Mouse (Mus musculus) kidney, embryonic 14.5 days (tissue): ENCODE results near the gene Carhsp1. TPM values are rescaled to one million over a fixed set of nuclear protein-coding genes. Genes with fewer than 3 reads are reported as not detected.
A peak's percentile ranks its signal among the peaks of the same experiment; 100 is the strongest.

ENCODE experiments used
- ATAC-seq: fragments of 200-750 bp; cut with Nextera tagmentation; 2 replicates; pipeline ENCODE4 v1.8.0; 2017; ENCODE audit warnings: moderate number of reproducible peaks, mild to moderate bottlenecking, moderate TSS enrichment, moderate library complexity; ENCODE audit not compliant: low FRiP score, low TSS enrichment
- H3K27ac ChIP-seq: fragments of 300-500 bp; sonication (generic); 2 replicates; pipeline ENCODE4 v1.5.1; 2014; ENCODE audit warnings: low read depth, mild to moderate bottlenecking, low read length, moderate library complexity, mixed read lengths
- H3K27me3 ChIP-seq: fragments of 300-500 bp; sonication (generic); 2 replicates; pipeline ENCODE4 v1.6.1; 2014; ENCODE audit warnings: mild to moderate bottlenecking, low read length; ENCODE audit not compliant: control insufficient read depth, insufficient read depth
- H3K36me3 ChIP-seq: fragments of 300-500 bp; sonication (generic); 2 replicates; pipeline ENCODE4 v1.6.1; 2014; ENCODE audit warnings: low read length, mixed read lengths; ENCODE audit not compliant: control insufficient read depth, insufficient read depth
- H3K4me1 ChIP-seq: fragments of 300-500 bp; sonication (generic); 2 replicates; pipeline ENCODE4 v1.6.1; 2014; ENCODE audit warnings: low read length, mixed read lengths; ENCODE audit not compliant: control insufficient read depth, insufficient read depth
- H3K4me2 ChIP-seq: fragments of 300-500 bp; sonication (generic); replicated peaks from 2 replicates; pipeline ENCODE4 v1.6.1; 2014; ENCODE audit warnings: low read depth, mild to moderate bottlenecking, low read length
- H3K4me3 ChIP-seq: fragments of 300-500 bp; sonication (generic); 2 replicates; pipeline ENCODE4 v1.5.1; 2014; ENCODE audit warnings: mild to moderate bottlenecking, low read length
- H3K9ac ChIP-seq: fragments of 300-500 bp; sonication (generic); 2 replicates; pipeline ENCODE4 v1.6.1; 2014; ENCODE audit warnings: low read depth, mild to moderate bottlenecking, low read length, moderate library complexity
- H3K9me3 ChIP-seq: fragments of 300-500 bp; sonication (generic); 2 replicates; pipeline ENCODE4 v1.6.1; 2016; ENCODE audit warnings: low read length; ENCODE audit not compliant: control insufficient read depth
- WGBS: fragments of 180-500 bp; shearing (Covaris S2); extraction: QIAGEN DNeasy Blood & Tissue Kit; methylation state at CpG from one replicate; pipeline ENCODE4 v1.1.7; 2014; 5-methylcytosine and 5-hydroxymethylcytosine counted together
- polyA plus RNA-seq: library from polyadenylated mRNA; unstranded; fragments of >200 nt; fragmentation: Nextera tagmentation; extraction: Ambion mirVana; gene quantifications from 2 replicates; pipeline ENCODE4 v1.2.1, GENCODE M21; 2014

Carhsp1 gene
- polyA plus RNA-seq, 1 experiment from 2014 or later: 23.1 TPM

DNA sequence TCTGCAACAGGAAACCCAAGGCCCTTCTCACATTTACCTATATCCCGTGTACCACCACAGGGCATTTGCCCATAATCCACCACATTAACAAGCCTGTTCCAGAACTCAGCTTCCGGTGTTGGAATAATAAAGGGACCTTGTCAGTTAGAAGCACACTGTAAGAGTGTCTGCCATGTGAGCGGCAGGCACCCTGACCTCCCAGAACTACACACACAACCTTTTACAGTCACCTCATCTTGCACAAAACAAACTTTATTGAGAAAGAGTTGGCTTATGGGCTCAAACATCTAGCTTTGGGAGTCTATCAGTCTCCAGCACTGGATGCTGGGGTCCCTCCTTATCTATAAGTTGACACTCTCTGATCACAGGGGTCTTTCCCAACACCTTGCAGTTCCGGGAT is 13.6 kb downstream of the Carhsp1 start:
- ATAC-seq: no peak
- Histone ChIP-seq H3K9me3 (no peaks in the 10 kb centered on the region), H3K4me2 (no peak overlapping the region), H3K36me3 (peaks cover 58% of the 10 kb centered on the region), H3K4me1 (no peaks in the 10 kb centered on the region), H3K9ac (no peak overlapping the region), H3K27me3 (no peaks in the 10 kb centered on the region), H3K27ac (no peak overlapping the region), H3K4me3 (no peak overlapping the region)
- WGBS: 84% methylated on average over 4 of the region's 4 CpGs

DNA sequence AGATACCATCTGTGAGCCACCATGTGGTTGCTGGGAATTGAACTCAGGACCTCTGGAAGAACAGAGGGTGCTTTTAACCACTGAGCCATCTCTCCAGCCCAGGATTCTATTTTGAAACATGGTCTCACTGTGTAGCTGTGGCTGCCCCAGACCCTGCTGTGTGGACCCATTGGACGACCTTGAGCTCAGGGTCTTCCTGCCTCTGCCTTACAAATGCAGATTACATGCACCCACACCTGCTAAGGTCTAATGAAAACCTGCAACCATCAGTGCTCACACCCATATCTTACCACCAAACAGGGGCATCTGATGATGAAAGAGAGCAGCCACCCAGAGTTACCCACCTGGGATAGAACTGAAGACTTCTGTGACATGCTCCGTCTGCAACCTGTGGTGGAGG is 15.7 kb downstream of the Carhsp1 start:
- Histone ChIP-seq H3K27ac (no peak overlapping the region), H3K9ac (no peak overlapping the region), H3K4me1 (no peaks in the 10 kb centered on the region), H3K9me3 (no peaks in the 10 kb centered on the region), H3K4me2 (no peak overlapping the region), H3K4me3 (no peak overlapping the region), H3K27me3 (no peaks in the 10 kb centered on the region), H3K36me3 (peaks cover 67% of the 10 kb centered on the region)
- 88% methylated on average over 2 of the region's 2 CpGs for WGBS
- ATAC-seq: no peak

DNA sequence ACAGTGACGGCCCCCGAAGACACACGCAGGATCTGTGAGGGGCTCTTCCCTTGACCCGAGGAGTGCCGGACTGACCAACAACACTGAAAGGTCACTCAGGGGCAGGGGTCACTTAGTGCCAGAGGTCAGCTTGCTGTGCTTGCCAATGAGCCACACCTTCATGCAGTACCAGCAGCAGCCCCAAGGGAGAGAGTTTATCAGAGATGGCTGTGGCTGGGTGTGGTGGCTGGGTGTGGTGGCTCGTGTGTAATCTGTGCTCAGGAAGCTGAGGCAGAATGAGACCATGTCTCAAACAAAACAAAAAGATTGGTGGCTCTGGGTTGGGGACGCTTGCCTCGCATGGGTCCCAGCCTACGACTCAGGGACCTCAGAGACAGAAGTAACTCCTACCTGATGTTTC is 16.4 kb downstream of the Carhsp1 start:
- no peaks in the 10 kb centered on the region for H3K9me3 ChIP-seq
- no peak overlapping the region for H3K9ac ChIP-seq
- H3K36me3 ChIP-seq: peaks cover 69% of the 10 kb centered on the region
- H3K27me3 ChIP-seq: no peaks in the 10 kb centered on the region
- no peak overlapping the region for H3K27ac ChIP-seq
- H3K4me1 ChIP-seq: no peaks in the 10 kb centered on the region
- H3K4me2 ChIP-seq: no peak overlapping the region
- WGBS: 88% methylated on average over 9 of the region's 9 CpGs
- no peak overlapping the region for H3K4me3 ChIP-seq
- no peak for ATAC-seq

DNA sequence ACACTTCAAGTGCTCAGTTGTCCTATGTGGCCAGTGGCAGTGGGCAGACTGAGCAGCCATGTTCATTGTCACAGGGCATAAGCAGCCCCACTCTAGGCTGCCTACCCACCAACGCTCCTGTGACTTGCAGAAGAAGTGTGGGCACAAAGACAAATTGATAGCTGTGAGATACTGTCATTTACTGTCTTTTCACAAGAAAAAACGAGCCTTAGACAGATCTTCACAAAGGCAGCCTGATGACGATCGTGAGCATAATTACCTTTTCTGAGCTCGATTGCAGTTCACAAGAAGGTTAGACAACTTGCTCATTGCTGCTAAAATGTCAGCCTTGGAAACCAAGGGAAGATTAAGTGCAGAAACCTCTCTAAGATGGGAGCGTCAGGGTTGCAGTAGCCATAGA is 16.8 kb downstream of the Carhsp1 start:
- Histone ChIP-seq H3K36me3 (peaks cover 67% of the 10 kb centered on the region), H3K4me2 (no peak overlapping the region), H3K27me3 (no peaks in the 10 kb centered on the region), H3K27ac (no peak overlapping the region), H3K9ac (no peak overlapping the region), H3K9me3 (no peaks in the 10 kb centered on the region), H3K4me1 (no peaks in the 10 kb centered on the region), H3K4me3 (no peak overlapping the region)
- ATAC-seq: no peak
- WGBS: 78% methylated on average over 6 of the region's 6 CpGs

DNA sequence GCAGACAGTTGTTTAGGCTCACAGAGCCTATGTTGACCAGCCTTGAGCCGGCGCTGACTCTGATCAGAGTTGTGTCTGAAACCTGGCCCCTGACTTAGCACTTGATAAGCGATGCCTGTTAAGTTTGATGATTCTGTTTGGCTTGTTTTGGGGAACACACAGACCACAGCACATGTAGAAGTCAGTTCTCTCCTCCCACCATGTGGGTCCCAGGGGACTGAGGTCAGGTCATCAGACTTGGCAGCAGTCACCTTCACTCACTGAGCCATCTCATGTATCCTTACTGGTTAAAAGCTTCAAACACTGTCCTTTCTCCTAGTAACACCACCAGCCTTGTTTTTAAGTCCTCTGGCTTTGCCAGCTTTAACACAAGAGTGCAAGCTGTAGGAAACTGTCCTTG is 21.9 kb downstream of the Carhsp1 start:
- WGBS: 91% methylated on average over 3 of the region's 3 CpGs
- H3K4me1 ChIP-seq: no peaks in the 10 kb centered on the region

DNA sequence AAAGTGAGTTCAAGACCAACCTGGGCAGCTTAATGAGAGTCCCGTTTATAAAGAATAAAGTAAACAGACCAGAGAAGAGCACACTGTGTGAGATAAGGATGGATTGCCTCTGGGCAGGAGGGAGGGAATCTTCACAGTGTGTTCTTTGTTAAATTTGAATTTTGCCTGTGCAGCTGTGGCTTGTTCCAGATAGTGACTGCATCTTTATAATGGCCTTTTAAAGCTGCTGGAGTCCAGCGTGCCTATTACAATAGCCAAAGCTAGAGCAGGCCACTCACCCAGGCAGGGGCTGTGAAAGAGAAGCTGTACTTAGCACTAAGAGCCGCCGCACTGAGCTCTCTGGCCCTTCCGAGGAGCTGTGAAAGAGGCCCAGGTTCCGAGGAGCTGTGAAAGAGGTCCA is 26.4 kb downstream of the Carhsp1 start:
- Histone ChIP-seq H3K4me3 (no peak overlapping the region), H3K27ac (no peak overlapping the region), H3K4me1 (no peaks in the 10 kb centered on the region), H3K4me2 (no peak overlapping the region), H3K9ac (no peak overlapping the region), H3K27me3 (no peaks in the 10 kb centered on the region), H3K9me3 (no peaks in the 10 kb centered on the region), H3K36me3 (peaks cover 84% of the 10 kb centered on the region)
- ATAC-seq: no peak
- WGBS: 88% methylated on average over 6 of the region's 6 CpGs

More for the DNA sequence above, 21.9 kb downstream of the Carhsp1 start:
- Histone ChIP-seq H3K9me3 (no peaks in the 10 kb centered on the region), H3K36me3 (peaks cover 89% of the 10 kb centered on the region), H3K9ac (no peak overlapping the region), H3K4me3 (no peak overlapping the region), H3K27ac (no peak overlapping the region), H3K4me2 (no peak overlapping the region), H3K27me3 (no peaks in the 10 kb centered on the region)
- no peak for ATAC-seq

DNA sequence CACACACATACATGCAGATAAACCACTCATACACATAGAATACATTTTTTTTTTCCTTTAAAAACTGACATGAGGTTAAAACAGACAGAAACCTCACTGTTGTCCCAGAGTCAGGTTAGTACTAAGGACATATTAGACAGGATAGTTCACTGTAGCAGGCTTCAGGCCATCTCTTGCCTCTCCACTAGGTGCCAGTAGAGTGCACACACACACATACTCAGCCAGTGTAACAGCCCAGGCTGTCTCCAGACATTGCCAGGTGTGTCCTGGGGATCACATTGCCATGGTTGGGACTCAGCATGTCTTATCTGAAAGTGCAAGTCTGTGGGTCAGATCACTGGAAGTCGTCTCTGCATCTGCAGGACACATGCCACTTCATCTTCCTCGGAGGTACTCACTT is 28.1 kb downstream of the Carhsp1 start:
- peaks cover 70% of the 10 kb centered on the region for H3K36me3 ChIP-seq
- H3K27ac ChIP-seq: no peak overlapping the region
- H3K4me2 ChIP-seq: no peak overlapping the region
- 75% methylated on average over 2 of the region's 2 CpGs for WGBS
- no peak overlapping the region for H3K9ac ChIP-seq
- H3K4me1 ChIP-seq: peaks cover under 1% of the 10 kb centered on the region; the same call in 1 of the 2 replicates
- H3K4me3 ChIP-seq: no peak overlapping the region
- no peaks in the 10 kb centered on the region for H3K9me3 ChIP-seq
- H3K27me3 ChIP-seq: no peaks in the 10 kb centered on the region
- ATAC-seq: peak; percentile 73; the same call in 1 of the 2 replicates

DNA sequence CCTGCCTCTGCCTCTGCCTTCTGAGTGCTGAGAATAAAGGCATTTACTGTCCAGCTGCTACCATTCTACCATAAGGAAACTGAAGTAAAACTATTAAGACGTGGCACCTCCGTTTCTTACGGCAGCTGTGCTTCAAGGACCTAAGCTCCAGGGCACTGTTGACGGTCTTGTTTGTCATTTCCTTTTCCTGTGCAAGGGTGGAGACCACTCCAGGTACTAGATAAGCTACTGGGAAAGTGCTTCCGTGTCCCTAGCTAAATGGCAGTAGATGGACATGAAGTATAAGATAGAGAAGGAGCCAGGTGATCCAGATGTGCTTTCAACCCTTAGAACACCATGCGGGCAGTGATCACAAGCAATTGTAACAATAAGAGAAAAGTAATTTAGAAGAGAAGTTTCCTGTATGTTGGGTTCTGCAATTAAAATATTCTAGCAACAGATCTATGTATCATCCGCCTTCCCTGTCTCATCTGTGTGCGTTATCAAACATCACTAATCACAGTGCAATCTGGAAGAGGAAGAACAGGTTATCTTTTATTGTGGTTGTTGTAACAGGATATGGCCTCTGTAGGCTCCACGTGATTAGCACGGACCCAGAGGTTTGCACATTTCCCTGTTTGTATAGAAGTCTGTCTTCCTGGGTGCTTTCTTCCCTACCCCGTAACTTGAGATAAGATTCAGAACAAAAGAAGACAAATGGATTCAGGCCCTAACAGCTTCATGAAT is 32.3 kb downstream of the Carhsp1 start:
- Histone ChIP-seq H3K9me3 (no peaks in the 10 kb centered on the region), H3K27ac (no peak overlapping the region), H3K36me3 (peaks cover 39% of the 10 kb centered on the region), H3K4me2 (no peak overlapping the region), H3K9ac (no peak overlapping the region), H3K4me3 (no peak overlapping the region), H3K4me1 (peaks cover 13% of the 10 kb centered on the region), H3K27me3 (no peaks in the 10 kb centered on the region)
- ATAC-seq: no peak
- 81% methylated on average over 11 of the region's 11 CpGs for WGBS

DNA sequence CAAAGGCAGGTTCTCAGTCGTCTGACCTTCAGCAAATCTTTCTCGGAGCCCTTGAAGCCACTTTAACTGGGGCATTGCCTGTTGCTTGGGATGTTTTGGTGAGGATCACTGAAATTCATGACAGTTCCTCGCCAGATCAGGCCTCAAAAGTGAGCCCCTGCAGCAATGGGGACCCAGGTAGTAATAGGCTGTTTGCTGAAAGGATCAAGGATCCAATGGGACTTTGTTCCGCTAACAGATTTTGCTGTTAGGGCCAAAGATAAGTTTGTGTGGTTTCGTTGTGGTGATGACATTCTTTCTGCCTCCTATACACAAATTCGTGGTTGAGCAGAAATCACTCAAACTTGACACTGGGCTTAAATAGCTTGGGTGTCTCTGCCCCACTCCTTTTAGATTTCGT is 33.8 kb downstream of the Carhsp1 start:
- no peaks in the 10 kb centered on the region for H3K9me3 ChIP-seq
- 48% methylated on average over 7 of the region's 7 CpGs for WGBS
- no peaks in the 10 kb centered on the region for H3K27me3 ChIP-seq
- peak overlapping the region; percentile 70 for H3K4me3 ChIP-seq
- ATAC-seq: no peak
- H3K4me2 ChIP-seq: peak overlapping the region; percentile 78
- H3K36me3 ChIP-seq: peaks cover 32% of the 10 kb centered on the region
- no peak overlapping the region for H3K27ac ChIP-seq
- peaks cover 13% of the 10 kb centered on the region for H3K4me1 ChIP-seq
- H3K9ac ChIP-seq: peak overlapping the region; percentile 87
